Mouse (Mus musculus) kidney, embryonic 14.5 days (tissue): Measurements from ENCODE around the gene Mypn. TPM values are rescaled to one million over a fixed set of nuclear protein-coding genes. Genes with fewer than 3 reads are reported as not detected.

Experiments used
- ATAC-seq: fragments of 200-750 bp; cut with Nextera tagmentation; 2 replicates; pipeline ENCODE4 v1.8.0; 2017; ENCODE audit warnings: moderate number of reproducible peaks, mild to moderate bottlenecking, moderate TSS enrichment, moderate library complexity; ENCODE audit not compliant: low FRiP score, low TSS enrichment
- H3K27ac ChIP-seq: fragments of 300-500 bp; sonication (generic); 2 replicates; pipeline ENCODE4 v1.5.1; 2014; ENCODE audit warnings: low read depth, mild to moderate bottlenecking, low read length, moderate library complexity, mixed read lengths
- H3K27me3 ChIP-seq: fragments of 300-500 bp; sonication (generic); 2 replicates; pipeline ENCODE4 v1.6.1; 2014; ENCODE audit warnings: mild to moderate bottlenecking, low read length; ENCODE audit not compliant: control insufficient read depth, insufficient read depth
- H3K36me3 ChIP-seq: fragments of 300-500 bp; sonication (generic); 2 replicates; pipeline ENCODE4 v1.6.1; 2014; ENCODE audit warnings: low read length, mixed read lengths; ENCODE audit not compliant: control insufficient read depth, insufficient read depth
- H3K4me1 ChIP-seq: fragments of 300-500 bp; sonication (generic); 2 replicates; pipeline ENCODE4 v1.6.1; 2014; ENCODE audit warnings: low read length, mixed read lengths; ENCODE audit not compliant: control insufficient read depth, insufficient read depth
- H3K4me2 ChIP-seq: fragments of 300-500 bp; sonication (generic); replicated peaks from 2 replicates; pipeline ENCODE4 v1.6.1; 2014; ENCODE audit warnings: low read depth, mild to moderate bottlenecking, low read length
- H3K4me3 ChIP-seq: fragments of 300-500 bp; sonication (generic); 2 replicates; pipeline ENCODE4 v1.5.1; 2014; ENCODE audit warnings: mild to moderate bottlenecking, low read length
- H3K9ac ChIP-seq: fragments of 300-500 bp; sonication (generic); 2 replicates; pipeline ENCODE4 v1.6.1; 2014; ENCODE audit warnings: low read depth, mild to moderate bottlenecking, low read length, moderate library complexity
- H3K9me3 ChIP-seq: fragments of 300-500 bp; sonication (generic); 2 replicates; pipeline ENCODE4 v1.6.1; 2016; ENCODE audit warnings: low read length; ENCODE audit not compliant: control insufficient read depth
- WGBS: fragments of 180-500 bp; shearing (Covaris S2); extraction: QIAGEN DNeasy Blood & Tissue Kit; methylation state at CpG from one replicate; pipeline ENCODE4 v1.1.7; 2014; 5-methylcytosine and 5-hydroxymethylcytosine counted together
- polyA plus RNA-seq: library from polyadenylated mRNA; unstranded; fragments of >200 nt; fragmentation: Nextera tagmentation; extraction: Ambion mirVana; gene quantifications from 2 replicates; pipeline ENCODE4 v1.2.1, GENCODE M21; 2014

The Mypn gene
- polyA plus RNA-seq, 1 experiment from 2014 or later: not detected

- Histone ChIP-seq H3K4me2 (no peak overlapping the region), H3K9ac (no peak overlapping the region), H3K4me1 (no peaks in the 10 kb centered on the region), H3K4me3 (no peak overlapping the region), H3K36me3 (0 out of 2 replicates have a peak, but pooled peaks cover 2% of the 10 kb centered on the region), H3K27me3 (no peaks in the 10 kb centered on the region), H3K27ac (no peak overlapping the region), H3K9me3 (no peaks in the 10 kb centered on the region)
- ATAC-seq: no peak
- 71% methylated on average over 2 of the region's 2 CpGs for WGBS
Measured at GRCm38 (mm10) chr10:63240868-63241271, 37.1 kb upstream of the Mypn start.

DNA sequence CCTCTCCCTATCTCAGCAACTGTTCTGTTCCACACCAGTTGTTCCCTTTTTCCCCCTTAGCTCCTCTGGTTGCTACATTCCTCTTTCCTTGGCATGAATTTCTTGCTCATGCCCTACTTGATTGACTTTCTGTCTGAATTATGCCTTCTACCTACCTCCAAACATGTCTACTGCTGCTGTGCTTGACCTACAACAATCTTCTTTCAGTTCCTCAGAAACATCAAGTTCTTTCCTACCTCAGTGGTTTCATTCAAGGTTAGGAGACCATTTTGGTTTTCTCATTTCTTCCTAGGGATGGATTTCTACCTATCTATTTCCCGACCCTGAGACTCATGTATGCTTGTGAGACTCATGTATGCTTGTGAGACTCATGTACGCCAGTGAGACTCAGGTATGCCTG is 36.1 kb upstream of the Mypn start:
- ATAC-seq: no peak
- Histone ChIP-seq H3K27ac (no peak overlapping the region), H3K9ac (no peak overlapping the region), H3K4me3 (no peak overlapping the region), H3K4me1 (no peaks in the 10 kb centered on the region), H3K9me3 (no peaks in the 10 kb centered on the region), H3K27me3 (no peaks in the 10 kb centered on the region), H3K36me3 (no peaks in the 10 kb centered on the region), H3K4me2 (no peak overlapping the region)
- WGBS: 78% methylated on average over 2 of the region's 2 CpGs

- no peak overlapping the region for H3K9ac ChIP-seq
- H3K4me2 ChIP-seq: no peak overlapping the region
- H3K36me3 ChIP-seq: no peaks in the 10 kb centered on the region
- no peak overlapping the region for H3K27ac ChIP-seq
- no peaks in the 10 kb centered on the region for H3K9me3 ChIP-seq
- no peak for ATAC-seq
- WGBS: 82% methylated on average over 4 of the region's 4 CpGs
- no peak overlapping the region for H3K4me3 ChIP-seq
- no peaks in the 10 kb centered on the region for H3K4me1 ChIP-seq
- H3K27me3 ChIP-seq: no peaks in the 10 kb centered on the region
Measured at GRCm38 (mm10) chr10:63238090-63238489, 34.3 kb upstream of the Mypn start.

DNA sequence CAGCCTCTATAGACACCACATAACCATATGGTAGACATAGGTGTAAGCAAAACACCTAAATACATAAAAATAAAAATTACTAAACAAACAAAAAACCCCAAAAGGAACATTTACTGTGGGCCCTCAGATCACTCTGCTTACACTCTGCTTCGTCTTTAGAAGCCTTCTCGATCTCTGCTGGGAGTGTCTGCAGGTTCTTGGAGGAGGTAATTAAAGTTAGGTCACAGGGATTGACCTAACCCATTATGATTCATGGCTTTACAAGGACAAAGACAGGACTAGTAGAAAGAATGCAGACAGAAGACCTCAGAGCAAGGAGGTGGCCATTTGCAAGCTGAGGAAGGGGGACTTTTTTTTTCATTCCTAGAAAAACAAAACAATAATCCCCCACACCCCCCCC is 33.5 kb upstream of the Mypn start:
- no peaks in the 10 kb centered on the region for H3K27me3 ChIP-seq
- H3K9ac ChIP-seq: no peak overlapping the region
- H3K9me3 ChIP-seq: no peaks in the 10 kb centered on the region
- 52% methylated on average over 2 of the region's 2 CpGs for WGBS
- no peak overlapping the region for H3K4me3 ChIP-seq
- H3K4me2 ChIP-seq: no peak overlapping the region
- ATAC-seq: no peak
- no peak overlapping the region for H3K27ac ChIP-seq
- no peaks in the 10 kb centered on the region for H3K36me3 ChIP-seq
- no peaks in the 10 kb centered on the region for H3K4me1 ChIP-seq

- no peak for ATAC-seq
- H3K4me2 ChIP-seq: no peak overlapping the region
- no peak overlapping the region for H3K27ac ChIP-seq
- no peaks in the 10 kb centered on the region for H3K27me3 ChIP-seq
- no peaks in the 10 kb centered on the region for H3K9me3 ChIP-seq
- H3K4me1 ChIP-seq: no peaks in the 10 kb centered on the region
- H3K9ac ChIP-seq: no peak overlapping the region
- H3K36me3 ChIP-seq: no peaks in the 10 kb centered on the region
- no peak overlapping the region for H3K4me3 ChIP-seq
- WGBS: 94% methylated on average over 6 of the region's 6 CpGs
Measured at GRCm38 (mm10) chr10:63236663-63237062, 32.9 kb upstream of the Mypn start.

GRCm38 (mm10) chr10:63235889-63236288 is 32.1 kb upstream of the Mypn start:
- no peaks in the 10 kb centered on the region for H3K4me1 ChIP-seq
- H3K4me2 ChIP-seq: no peak overlapping the region
- WGBS: 79% methylated on average over 8 of the region's 8 CpGs
- H3K36me3 ChIP-seq: no peaks in the 10 kb centered on the region
- no peak overlapping the region for H3K4me3 ChIP-seq
- no peak overlapping the region for H3K9ac ChIP-seq
- no peaks in the 10 kb centered on the region for H3K27me3 ChIP-seq
- H3K9me3 ChIP-seq: no peaks in the 10 kb centered on the region
- H3K27ac ChIP-seq: no peak overlapping the region
- ATAC-seq: no peak

GRCm38 (mm10) chr10:63234133-63234532 is 30.4 kb upstream of the Mypn start:
- H3K27me3 ChIP-seq: no peaks in the 10 kb centered on the region
- H3K4me1 ChIP-seq: no peaks in the 10 kb centered on the region
- ATAC-seq: no peak
- no peaks in the 10 kb centered on the region for H3K9me3 ChIP-seq
- no peak overlapping the region for H3K27ac ChIP-seq
- H3K4me2 ChIP-seq: no peak overlapping the region
- H3K36me3 ChIP-seq: no peaks in the 10 kb centered on the region
- H3K4me3 ChIP-seq: no peak overlapping the region
- 81% methylated on average over 5 of the region's 5 CpGs for WGBS
- no peak overlapping the region for H3K9ac ChIP-seq

- ATAC-seq: no peak
- no peaks in the 10 kb centered on the region for H3K9me3 ChIP-seq
- WGBS: 74% methylated on average over 5 of the region's 5 CpGs
- no peak overlapping the region for H3K4me2 ChIP-seq
- H3K27me3 ChIP-seq: no peaks in the 10 kb centered on the region
- no peaks in the 10 kb centered on the region for H3K4me1 ChIP-seq
- no peaks in the 10 kb centered on the region for H3K36me3 ChIP-seq
- H3K9ac ChIP-seq: no peak overlapping the region
- no peak overlapping the region for H3K4me3 ChIP-seq
- H3K27ac ChIP-seq: no peak overlapping the region
Measured at GRCm38 (mm10) chr10:63231630-63232029, 27.9 kb upstream of the Mypn start.

GRCm38 (mm10) chr10:63230854-63231253 is 27.1 kb upstream of the Mypn start:
- H3K9ac ChIP-seq: no peak overlapping the region
- H3K27me3 ChIP-seq: no peaks in the 10 kb centered on the region
- H3K4me1 ChIP-seq: no peaks in the 10 kb centered on the region
- H3K4me3 ChIP-seq: no peak overlapping the region
- WGBS: 43% methylated on average over 3 of the region's 5 CpGs
- H3K27ac ChIP-seq: no peak overlapping the region
- no peaks in the 10 kb centered on the region for H3K9me3 ChIP-seq
- no peak for ATAC-seq
- H3K36me3 ChIP-seq: no peaks in the 10 kb centered on the region
- no peak overlapping the region for H3K4me2 ChIP-seq

- WGBS: 88% methylated on average over 7 of the region's 7 CpGs
- no peak for ATAC-seq
- H3K27me3 ChIP-seq: no peaks in the 10 kb centered on the region
Measured at GRCm38 (mm10) chr10:63230266-63230665, 26.5 kb upstream of the Mypn start.

More at GRCm38 (mm10) chr10:63230266-63230665, 26.5 kb upstream of the Mypn start:
- no peak overlapping the region for H3K9ac ChIP-seq
- H3K27ac ChIP-seq: no peak overlapping the region
- H3K4me3 ChIP-seq: no peak overlapping the region
- H3K4me2 ChIP-seq: no peak overlapping the region
- H3K4me1 ChIP-seq: no peaks in the 10 kb centered on the region
- H3K9me3 ChIP-seq: no peaks in the 10 kb centered on the region
- no peaks in the 10 kb centered on the region for H3K36me3 ChIP-seq
